Mouse (Mus musculus): Measurements from ENCODE around the gene Tmem30b. TPM values are rescaled to one million over a fixed set of nuclear protein-coding genes. Genes with fewer than 3 reads are reported as not detected.

Gene Tmem30b
- not detected in 2 replicates for polyA plus RNA-seq (2012; ENCODE audit: insufficient read depth, insufficient read length, low replicate concordance, missing spikeins)

DNA sequence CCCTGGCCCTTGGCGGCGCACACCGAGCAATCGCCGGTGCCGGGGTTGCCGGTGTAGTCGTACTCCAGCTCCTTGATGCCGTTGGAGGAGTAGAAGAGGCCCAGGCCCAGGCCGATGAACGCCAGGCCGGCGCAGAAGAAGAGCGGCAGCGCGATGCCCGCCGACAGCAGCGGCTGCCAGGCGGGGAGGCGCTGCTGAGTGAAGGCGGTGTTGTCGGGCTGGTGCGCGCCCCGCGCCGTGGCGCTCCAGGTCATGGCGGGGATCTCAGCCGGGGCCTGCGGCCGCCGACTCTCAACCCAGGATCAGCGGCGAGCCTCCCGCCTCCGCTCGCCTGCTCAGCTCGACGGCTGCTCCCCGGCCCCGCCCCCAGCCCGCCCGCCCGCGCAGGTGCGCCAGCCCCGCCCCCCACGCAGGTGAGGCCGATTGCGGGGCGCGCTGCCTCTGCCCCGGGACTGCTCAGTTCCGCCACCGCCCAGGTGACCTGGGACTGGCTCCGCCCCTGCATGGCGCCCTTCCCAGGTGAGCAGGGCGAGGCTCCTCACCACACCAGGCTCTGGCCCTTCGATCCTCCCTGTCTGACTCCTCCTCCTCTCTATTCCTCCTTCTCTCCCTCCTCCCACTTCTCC is at the start of gene Tmem30b:
TSS of gene Tmem30b (minus strand) at position 307 of the 626 bp plus-strand sequence.
- Histone ChIP-seq H3K4me1 (ENCODE audit: control insufficient read depth, insufficient read depth, low read length) (peaks cover 10% of the 10 kb centered on the region; the same call in 1 of the 2 replicates), H3K27ac (ENCODE audit: insufficient read depth, low read depth, low read length) (no peak within 1 kb of the TSS), H3K4me3 (ENCODE audit: insufficient read depth, low read depth, low read length) (peak within 1 kb of the TSS; percentile 20)
- TF ChIP-seq CTCF (IDR thresholded peaks at IDR 0.05; ENCODE audit: insufficient read depth, low read depth, low read length) = no peak
- TF ChIP-seq POLR2A (IDR thresholded peaks at IDR 0.05; ENCODE audit: insufficient read depth, low read depth, low read length) = no peak
- WGBS = 4% methylated on average over 57 of the region's 61 CpGs

DNA sequence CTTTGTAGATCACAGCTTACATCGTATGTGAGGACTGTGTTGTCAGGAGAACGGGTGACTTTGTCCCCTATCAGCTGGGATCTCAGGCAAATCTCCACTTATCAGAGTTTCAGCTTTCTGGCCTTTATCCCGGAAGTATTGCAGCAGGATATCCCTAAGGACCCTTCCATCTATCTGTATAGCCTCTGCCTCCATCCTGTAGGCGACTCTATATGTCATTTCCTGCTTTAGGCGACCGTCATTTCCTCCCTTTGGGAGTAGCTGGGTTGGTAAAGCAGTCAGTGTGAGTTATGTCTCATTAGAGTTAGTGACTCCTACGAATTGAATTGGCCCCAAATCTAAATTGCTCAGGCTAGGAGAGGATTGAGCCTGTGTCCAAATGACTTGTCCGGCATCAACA is 49.0 kb upstream of the Tmem30b start:
- Histone ChIP-seq H3K27ac (ENCODE audit: insufficient read depth, low read depth, low read length) (no peak overlapping the region), H3K4me3 (ENCODE audit: insufficient read depth, low read depth, low read length) (no peak overlapping the region), H3K4me1 (ENCODE audit: control insufficient read depth, insufficient read depth, low read length) (no peaks in the 10 kb centered on the region)
- TF ChIP-seq POLR2A (IDR thresholded peaks at IDR 0.05; ENCODE audit: insufficient read depth, low read depth, low read length) (no peak), CTCF (IDR thresholded peaks at IDR 0.05; ENCODE audit: insufficient read depth, low read depth, low read length) (no peak)
- 85% methylated on average over 8 of the region's 8 CpGs for WGBS

- H3K4me3 ChIP-seq (ENCODE audit: insufficient read depth, low read depth, low read length) = no peak overlapping the region
- no peak overlapping the region for H3K27ac ChIP-seq (ENCODE audit: insufficient read depth, low read depth, low read length)
- TF ChIP-seq CTCF (IDR thresholded peaks at IDR 0.05; ENCODE audit: insufficient read depth, low read depth, low read length) (no peak), POLR2A (IDR thresholded peaks at IDR 0.05; ENCODE audit: insufficient read depth, low read depth, low read length) (no peak)
- WGBS = 89% methylated on average over 9 of the region's 9 CpGs
- no peaks in the 10 kb centered on the region for H3K4me1 ChIP-seq (ENCODE audit: control insufficient read depth, insufficient read depth, low read length)
Measured at GRCm38 (mm10) chr12:73594177-73594745, 48.1 kb upstream of the Tmem30b start.

GRCm38 (mm10) chr12:73593021-73593798 is 47.0 kb upstream of the Tmem30b start:
- no peaks in the 10 kb centered on the region for H3K4me1 ChIP-seq (ENCODE audit: control insufficient read depth, insufficient read depth, low read length)
- H3K27ac ChIP-seq (ENCODE audit: insufficient read depth, low read depth, low read length) = no peak overlapping the region
- no peak overlapping the region for H3K4me3 ChIP-seq (ENCODE audit: insufficient read depth, low read depth, low read length)
- TF ChIP-seq CTCF (IDR thresholded peaks at IDR 0.05; ENCODE audit: insufficient read depth, low read depth, low read length) (no peak), POLR2A (IDR thresholded peaks at IDR 0.05; ENCODE audit: insufficient read depth, low read depth, low read length) (no peak)
- WGBS = 84% methylated on average over 12 of the region's 12 CpGs

GRCm38 (mm10) chr12:73591625-73592024 is 45.4 kb upstream of the Tmem30b start:
- no peaks in the 10 kb centered on the region for H3K4me1 ChIP-seq (ENCODE audit: control insufficient read depth, insufficient read depth, low read length)
- WGBS = 63% methylated on average over 10 of the region's 11 CpGs
- no peak overlapping the region for H3K27ac ChIP-seq (ENCODE audit: insufficient read depth, low read depth, low read length)
- no peak overlapping the region for H3K4me3 ChIP-seq (ENCODE audit: insufficient read depth, low read depth, low read length)
- TF ChIP-seq POLR2A (IDR thresholded peaks at IDR 0.05; ENCODE audit: insufficient read depth, low read depth, low read length) (no peak), CTCF (IDR thresholded peaks at IDR 0.05; ENCODE audit: insufficient read depth, low read depth, low read length) (no peak)

- no peak for TF ChIP-seq POLR2A (IDR thresholded peaks at IDR 0.05; ENCODE audit: insufficient read depth, low read depth, low read length)
- no peak for TF ChIP-seq CTCF (IDR thresholded peaks at IDR 0.05; ENCODE audit: insufficient read depth, low read depth, low read length)
- H3K4me3 ChIP-seq (ENCODE audit: insufficient read depth, low read depth, low read length) = no peak overlapping the region
- no peak overlapping the region for H3K27ac ChIP-seq (ENCODE audit: insufficient read depth, low read depth, low read length)
- H3K4me1 ChIP-seq (ENCODE audit: control insufficient read depth, insufficient read depth, low read length) = no peaks in the 10 kb centered on the region
- 94% methylated on average over 15 of the region's 15 CpGs for WGBS
Measured at GRCm38 (mm10) chr12:73590627-73591276, 44.6 kb upstream of the Tmem30b start.

GRCm38 (mm10) chr12:73587262-73587661 is 41.1 kb upstream of the Tmem30b start:
- TF ChIP-seq CTCF (IDR thresholded peaks at IDR 0.05; ENCODE audit: insufficient read depth, low read depth, low read length) (no peak), POLR2A (IDR thresholded peaks at IDR 0.05; ENCODE audit: insufficient read depth, low read depth, low read length) (no peak)
- Histone ChIP-seq H3K4me3 (ENCODE audit: insufficient read depth, low read depth, low read length) (no peak overlapping the region), H3K27ac (ENCODE audit: insufficient read depth, low read depth, low read length) (no peak overlapping the region), H3K4me1 (ENCODE audit: control insufficient read depth, insufficient read depth, low read length) (peaks cover 16% of the 10 kb centered on the region)
- WGBS = 88% methylated on average over 3 of the region's 3 CpGs

DNA sequence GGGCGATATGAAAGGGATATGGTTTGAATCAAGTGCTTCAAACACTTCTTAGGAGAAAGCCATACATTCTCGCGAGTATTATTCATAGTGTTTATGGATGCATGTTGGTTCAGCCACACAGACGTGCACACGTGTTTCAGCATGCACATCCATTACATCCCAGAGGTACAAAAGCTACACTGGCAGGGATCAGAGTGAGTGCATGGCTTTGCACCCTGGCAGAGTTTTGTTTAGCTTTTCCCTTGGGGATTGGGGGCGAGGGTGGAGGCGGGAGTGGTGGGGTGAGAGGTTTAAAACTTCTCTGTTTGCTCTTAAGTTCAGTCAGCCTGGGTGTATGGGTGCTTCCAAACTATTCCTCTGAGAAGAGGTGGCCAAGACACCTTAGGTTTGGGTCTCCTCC is 39.7 kb upstream of the Tmem30b start:
- TF ChIP-seq POLR2A (IDR thresholded peaks at IDR 0.05; ENCODE audit: insufficient read depth, low read depth, low read length) (no peak), CTCF (IDR thresholded peaks at IDR 0.05; ENCODE audit: insufficient read depth, low read depth, low read length) (no peak)
- WGBS = 5% methylated on average over 7 of the region's 7 CpGs
- no peak overlapping the region for H3K27ac ChIP-seq (ENCODE audit: insufficient read depth, low read depth, low read length)
- H3K4me1 ChIP-seq (ENCODE audit: control insufficient read depth, insufficient read depth, low read length) = peaks cover 16% of the 10 kb centered on the region
- H3K4me3 ChIP-seq (ENCODE audit: insufficient read depth, low read depth, low read length) = 0 out of 2 replicates have a peak overlapping the region, but pooled peaks have one; percentile 4
